Mouse (Mus musculus) C2C12 (cell line): ENCODE results near the gene Scn1b.

Source experiments
- CEBPB ChIP-seq: IDR thresholded peaks from one replicate; pipeline ENCODE4 v1.6.1; 2011; ENCODE audit warnings: low read depth, mild to moderate bottlenecking, control low read depth, moderate library complexity
- CTCF ChIP-seq: IDR thresholded peaks from one replicate; pipeline ENCODE4 v1.5.1; 2011; ENCODE audit not compliant: control insufficient read depth, insufficient read depth, insufficient read length
- MYOG ChIP-seq: IDR thresholded peaks from one replicate; pipeline ENCODE4 v1.6.1; 2011; ENCODE audit not compliant: control insufficient read depth, insufficient read length; ENCODE audit errors: extremely low read depth
- USF1 ChIP-seq: IDR thresholded peaks from one replicate; pipeline ENCODE4 v1.6.1; 2011; ENCODE audit warnings: low read depth, mild to moderate bottlenecking, control low read depth, moderate library complexity

DNA sequence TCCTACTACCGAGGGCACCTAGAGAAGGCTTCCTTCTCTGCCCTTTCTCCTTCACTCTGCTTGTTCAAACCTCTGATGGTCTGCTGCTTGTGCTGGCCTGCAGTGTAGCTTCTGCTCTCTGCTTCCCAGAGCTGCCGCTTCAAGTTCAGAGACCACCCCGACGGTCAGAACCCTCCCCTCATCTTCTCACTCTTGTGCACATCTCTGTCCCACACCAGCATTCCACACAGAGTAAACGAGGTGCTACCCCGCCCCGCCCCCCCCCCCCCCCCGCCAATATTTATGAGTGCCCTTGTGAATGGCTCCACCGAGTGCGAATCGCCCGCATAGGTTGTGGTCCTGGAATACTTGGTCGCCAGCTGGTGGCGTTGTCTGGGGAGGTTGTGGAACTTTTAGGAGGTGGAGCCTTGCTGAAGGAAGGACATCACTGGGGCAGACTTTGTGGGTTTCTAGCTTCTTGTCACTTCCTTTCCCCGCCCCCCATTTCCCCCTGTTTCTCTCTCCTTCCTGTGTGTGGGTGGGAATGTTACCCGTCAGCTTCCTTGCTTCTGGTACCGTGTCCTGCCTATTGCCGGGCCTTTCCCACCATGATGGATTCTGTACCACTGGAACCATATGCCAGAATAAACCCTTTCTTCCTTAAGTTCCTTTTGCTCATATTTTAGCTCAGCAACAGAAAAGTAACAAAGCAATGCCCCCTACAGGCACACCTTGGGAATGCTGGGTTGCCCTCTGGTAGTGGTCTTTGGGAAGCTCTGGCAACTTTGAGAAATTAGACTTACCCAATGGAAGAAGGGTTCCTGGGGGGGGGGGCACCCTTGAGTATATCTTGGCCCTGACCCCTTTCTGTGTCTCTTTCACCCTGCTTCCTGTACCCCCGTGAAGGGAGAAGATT, 29.5 kb upstream of the Scn1b start:
- TF ChIP-seq CTCF (no peak), USF1 (no peak), MYOG (no peak), CEBPB (no peak)
